Mouse (Mus musculus) forebrain, embryonic 11.5 days (tissue): ENCODE results near the gene Marveld3. TPM values are rescaled to one million over a fixed set of nuclear protein-coding genes. Genes with fewer than 3 reads are reported as not detected.

Experiments used
- ATAC-seq: fragments of 200-750 bp; cut with Nextera tagmentation; replicated peaks from 2 replicates; pipeline ENCODE4 v1.8.0; 2017; ENCODE audit warnings: moderate TSS enrichment; ENCODE audit not compliant: low FRiP score
- DNase-seq: peaks from one replicate; pipeline ENCODE4 v3.0.0-alpha.2; 2017; ENCODE audit warnings: low spot score
- H3K27ac ChIP-seq: fragments of 300-500 bp; sonication (generic); 2 replicates; pipeline ENCODE4 v1.5.1; 2014; ENCODE audit warnings: low read depth, low read length
- H3K27me3 ChIP-seq: fragments of 300-500 bp; sonication (generic); 2 replicates; pipeline ENCODE4 v1.6.1; 2014; ENCODE audit warnings: mild to moderate bottlenecking, low read length, mixed read lengths; ENCODE audit not compliant: control insufficient read depth, insufficient read depth
- H3K36me3 ChIP-seq: fragments of 300-500 bp; sonication (generic); 2 replicates; pipeline ENCODE4 v1.6.1; 2014; ENCODE audit warnings: mild to moderate bottlenecking, low read length, moderate library complexity, mixed read lengths; ENCODE audit not compliant: control insufficient read depth, insufficient read depth
- H3K4me1 ChIP-seq: fragments of 300-500 bp; sonication (generic); replicated peaks from 2 replicates; pipeline ENCODE4 v1.6.1; 2014; ENCODE audit warnings: low read length, mixed read lengths; ENCODE audit not compliant: control insufficient read depth, insufficient read depth
- H3K4me2 ChIP-seq: fragments of 300-500 bp; sonication (generic); 2 replicates; pipeline ENCODE4 v1.6.1; 2014; ENCODE audit warnings: low read depth, mild to moderate bottlenecking, low read length, moderate library complexity, mixed read lengths; ENCODE audit not compliant: severe bottlenecking
- H3K4me3 ChIP-seq: fragments of 300-500 bp; sonication (generic); 2 replicates; pipeline ENCODE4 v1.5.1; 2014; ENCODE audit warnings: low read depth, low read length
- H3K9ac ChIP-seq: fragments of 300-500 bp; sonication (generic); 2 replicates; pipeline ENCODE4 v1.6.1; 2014; ENCODE audit warnings: low read length
- H3K9me3 ChIP-seq: fragments of 300-500 bp; sonication (generic); 2 replicates; pipeline ENCODE4 v1.6.1; 2016; ENCODE audit warnings: low read length, mixed read lengths; ENCODE audit not compliant: control insufficient read depth
- WGBS: fragments of 180-500 bp; shearing (Covaris S2); extraction: QIAGEN DNeasy Blood & Tissue Kit; methylation state at CpG from one replicate; pipeline ENCODE4 v1.1.7; 2014; 5-methylcytosine and 5-hydroxymethylcytosine counted together
- polyA plus RNA-seq: library from polyadenylated mRNA; unstranded; fragments of >200 nt; fragmentation: Nextera tagmentation; extraction: Ambion mirVana; gene quantifications from 2 replicates; pipeline ENCODE4 v1.2.1, GENCODE M21; 2014

The Marveld3 gene
- polyA plus RNA-seq, 1 experiment from 2014 or later: 0.65 TPM

DNA sequence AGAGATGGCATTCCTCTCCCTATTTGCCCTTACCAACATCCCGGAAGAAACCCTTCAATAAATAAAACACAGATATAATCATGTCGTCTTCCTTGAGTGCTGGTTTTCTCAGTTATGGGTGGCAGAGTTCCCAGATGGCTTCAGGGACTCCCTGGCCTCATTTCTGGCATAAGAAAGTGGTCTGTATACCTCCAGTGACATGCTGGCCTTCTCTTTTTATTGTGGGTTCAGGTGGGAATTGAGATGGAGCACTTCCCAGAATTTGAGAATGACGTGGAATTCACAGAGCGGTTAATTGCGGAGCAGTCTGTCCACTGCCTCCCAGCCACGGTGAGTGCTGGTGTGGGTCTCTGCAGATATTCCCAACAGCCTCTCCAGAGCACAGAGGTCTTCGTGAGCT is 36.1 kb upstream of the Marveld3 start:
- Histone ChIP-seq H3K4me3 (no peak overlapping the region), H3K9ac (no peak overlapping the region), H3K4me2 (no peak overlapping the region), H3K27ac (no peak overlapping the region), H3K9me3 (no peaks in the 10 kb centered on the region), H3K4me1 (no peaks in the 10 kb centered on the region), H3K36me3 (no peaks in the 10 kb centered on the region), H3K27me3 (no peaks in the 10 kb centered on the region)
- 84% methylated on average over 7 of the region's 7 CpGs for WGBS
- DNase-seq (no peak), ATAC-seq (no peak)

DNA sequence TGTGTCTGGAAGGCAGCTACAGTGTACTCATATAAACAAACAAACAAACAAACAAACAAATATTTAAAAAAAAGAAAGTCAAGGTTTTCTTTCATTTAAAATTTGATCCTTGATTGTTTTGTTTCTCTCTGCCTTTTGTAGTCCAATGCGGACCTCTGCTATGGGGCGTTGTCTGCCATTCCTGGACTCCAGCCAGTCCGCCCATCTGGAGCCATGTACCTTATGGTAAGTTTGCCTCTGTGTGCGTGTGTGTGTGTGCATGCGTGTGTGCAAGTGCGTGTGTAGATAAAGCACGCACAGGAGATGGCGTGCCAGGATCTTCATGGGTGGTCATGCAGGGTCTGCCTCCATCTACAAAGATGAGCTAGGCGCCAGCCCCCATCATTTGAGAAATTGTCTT is 35.4 kb upstream of the Marveld3 start:
- no peaks in the 10 kb centered on the region for H3K36me3 ChIP-seq
- no peaks in the 10 kb centered on the region for H3K4me1 ChIP-seq
- ATAC-seq (no peak), DNase-seq (no peak)
- H3K9ac ChIP-seq: no peak overlapping the region
- no peak overlapping the region for H3K4me3 ChIP-seq
- no peak overlapping the region for H3K27ac ChIP-seq
- no peaks in the 10 kb centered on the region for H3K27me3 ChIP-seq
- H3K9me3 ChIP-seq: no peaks in the 10 kb centered on the region
- no peak overlapping the region for H3K4me2 ChIP-seq
- WGBS: 94% methylated on average over 9 of the region's 9 CpGs

DNA sequence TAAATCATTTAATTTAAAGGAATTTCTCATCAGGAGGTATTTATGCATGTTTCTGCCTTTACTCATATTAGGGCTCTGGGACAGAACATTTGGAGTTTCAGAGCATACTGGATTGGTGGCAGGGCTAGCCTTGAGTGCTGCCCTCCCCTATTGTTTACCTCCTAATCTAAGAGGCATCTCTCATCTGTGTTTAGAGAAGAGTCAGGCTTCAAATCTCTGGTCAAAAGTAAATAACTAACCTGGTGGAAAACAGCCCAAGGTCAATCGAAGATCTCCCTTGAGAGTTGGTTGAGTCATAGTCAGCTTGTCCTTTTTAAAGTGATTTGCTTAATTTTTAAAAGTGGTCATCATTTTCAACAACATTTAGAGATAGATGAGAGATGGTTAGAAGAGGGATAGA is 30.9 kb upstream of the Marveld3 start:
- no peak overlapping the region for H3K4me2 ChIP-seq
- H3K27me3 ChIP-seq: no peaks in the 10 kb centered on the region
- ATAC-seq (no peak), DNase-seq (no peak)
- no peak overlapping the region for H3K27ac ChIP-seq
- H3K36me3 ChIP-seq: no peaks in the 10 kb centered on the region
- no peaks in the 10 kb centered on the region for H3K9me3 ChIP-seq
- 82% methylated on average over 1 of the region's 1 CpGs for WGBS
- H3K9ac ChIP-seq: no peak overlapping the region
- no peaks in the 10 kb centered on the region for H3K4me1 ChIP-seq
- no peak overlapping the region for H3K4me3 ChIP-seq

DNA sequence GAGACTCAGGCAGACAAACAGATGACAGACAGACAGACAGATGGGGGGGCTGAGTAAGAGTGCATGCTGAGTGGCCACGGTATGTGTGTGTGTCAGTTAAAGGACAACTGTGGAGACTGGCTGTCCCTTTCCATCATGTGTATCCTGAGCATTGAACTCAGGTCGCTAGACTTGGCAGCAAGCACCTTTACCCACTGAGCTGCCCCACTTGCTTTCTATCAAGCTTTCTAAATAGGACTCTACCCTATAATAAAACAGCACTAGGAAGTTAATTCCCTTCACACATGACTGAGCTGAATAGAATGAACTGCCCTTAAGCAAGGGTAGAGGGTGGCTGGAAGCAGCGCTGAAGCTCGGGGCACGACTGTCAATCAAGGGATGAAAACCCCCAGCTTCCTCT is 30.2 kb upstream of the Marveld3 start:
- no peak for ATAC-seq
- 75% methylated on average over 5 of the region's 5 CpGs for WGBS

DNA sequence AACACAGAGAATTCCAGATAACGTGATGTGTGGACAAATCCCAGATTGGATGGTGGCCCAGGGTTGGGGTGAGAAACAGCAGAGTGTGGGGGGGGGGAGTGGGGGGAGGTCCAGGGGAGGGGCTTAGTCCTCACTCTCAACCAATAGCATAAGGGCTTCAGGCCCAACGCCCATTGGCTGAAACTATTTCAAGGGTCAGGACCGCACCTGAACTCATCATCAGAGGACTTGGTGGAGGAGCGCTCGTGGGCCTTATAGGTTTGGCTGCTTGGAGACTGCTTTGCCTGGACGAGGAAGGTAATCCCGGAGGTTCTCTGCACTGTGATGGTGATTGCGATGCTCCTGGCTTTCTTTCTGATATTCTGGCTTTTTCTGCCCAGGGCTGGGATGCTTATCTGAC is 28.2 kb upstream of the Marveld3 start, which contains the start of gene Tat:
TSS of gene Tat (plus strand) at position 214 of the 400 bp plus-strand sequence.
- Histone ChIP-seq H3K4me3 (no peak within 1 kb of the TSS), H3K27ac (no peak within 1 kb of the TSS), H3K9ac (no peak within 1 kb of the TSS), H3K27me3 (no peaks in the 10 kb centered on the region), H3K4me1 (no peaks in the 10 kb centered on the region), H3K4me2 (no peak within 1 kb of the TSS), H3K9me3 (no peaks in the 10 kb centered on the region), H3K36me3 (no peaks in the 10 kb centered on the region)
- no peak for DNase-seq
- 73% methylated on average over 8 of the region's 8 CpGs for WGBS
- ATAC-seq: no peak

More for the DNA sequence above, 30.2 kb upstream of the Marveld3 start:
- H3K27me3 ChIP-seq: no peaks in the 10 kb centered on the region
- no peak overlapping the region for H3K9ac ChIP-seq
- H3K27ac ChIP-seq: no peak overlapping the region
- no peak for DNase-seq
- no peaks in the 10 kb centered on the region for H3K4me1 ChIP-seq
- H3K4me2 ChIP-seq: no peak overlapping the region
- H3K9me3 ChIP-seq: no peaks in the 10 kb centered on the region
- H3K4me3 ChIP-seq: no peak overlapping the region
- H3K36me3 ChIP-seq: no peaks in the 10 kb centered on the region

DNA sequence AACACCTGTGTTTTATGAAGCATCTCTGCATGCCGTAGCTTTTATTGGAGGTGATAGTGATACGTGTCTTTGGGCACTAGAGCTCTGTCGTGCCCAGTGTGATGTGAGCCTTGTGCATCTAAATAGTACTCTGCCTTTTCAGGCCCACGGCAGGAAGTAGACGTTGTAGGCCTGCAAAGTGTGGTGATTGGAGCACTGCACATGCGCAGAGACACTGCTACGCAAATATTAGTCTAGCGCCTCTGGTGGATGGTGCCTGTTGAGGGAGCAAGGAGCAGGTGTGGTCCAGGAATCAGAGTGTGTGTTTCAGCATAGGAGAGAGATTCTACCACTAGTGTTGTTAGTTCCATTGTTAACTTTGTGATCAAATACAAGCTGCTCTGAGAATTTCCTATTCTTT is 27.1 kb upstream of the Marveld3 start:
- Histone ChIP-seq H3K9me3 (no peaks in the 10 kb centered on the region), H3K36me3 (no peaks in the 10 kb centered on the region), H3K27ac (no peak overlapping the region), H3K4me2 (no peak overlapping the region), H3K9ac (no peak overlapping the region), H3K4me3 (no peak overlapping the region), H3K4me1 (no peaks in the 10 kb centered on the region), H3K27me3 (no peaks in the 10 kb centered on the region)
- WGBS: 93% methylated on average over 8 of the region's 8 CpGs
- ATAC-seq: no peak
- no peak for DNase-seq

DNA sequence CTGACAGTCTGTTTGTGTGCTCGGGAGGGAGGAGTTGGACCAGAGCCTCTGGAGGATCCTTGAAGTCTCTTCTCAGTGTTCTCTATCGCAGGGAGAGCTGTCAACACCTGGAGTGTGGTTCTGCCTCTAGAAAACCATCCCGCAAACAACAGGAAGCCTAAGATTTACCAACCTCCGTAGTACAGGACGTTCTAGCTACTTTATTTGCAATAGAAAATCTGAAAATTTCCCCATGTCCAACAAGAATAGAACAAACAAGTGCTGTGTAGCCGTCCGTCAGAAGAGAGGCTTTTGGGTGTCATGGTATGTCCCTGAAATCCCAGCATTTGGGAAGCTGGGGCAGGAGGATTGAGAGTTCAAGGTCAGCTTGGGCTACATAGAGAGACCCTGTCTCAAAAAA is 25.8 kb upstream of the Marveld3 start:
- DNase-seq: no peak
- H3K36me3 ChIP-seq: no peaks in the 10 kb centered on the region
- H3K27ac ChIP-seq: no peak overlapping the region
- WGBS: 86% methylated on average over 7 of the region's 7 CpGs
- H3K4me3 ChIP-seq: no peak overlapping the region
- H3K9me3 ChIP-seq: no peaks in the 10 kb centered on the region
- H3K4me2 ChIP-seq: no peak overlapping the region
- no peak overlapping the region for H3K9ac ChIP-seq
- H3K27me3 ChIP-seq: no peaks in the 10 kb centered on the region
- H3K4me1 ChIP-seq: no peaks in the 10 kb centered on the region
- no peak for ATAC-seq

DNA sequence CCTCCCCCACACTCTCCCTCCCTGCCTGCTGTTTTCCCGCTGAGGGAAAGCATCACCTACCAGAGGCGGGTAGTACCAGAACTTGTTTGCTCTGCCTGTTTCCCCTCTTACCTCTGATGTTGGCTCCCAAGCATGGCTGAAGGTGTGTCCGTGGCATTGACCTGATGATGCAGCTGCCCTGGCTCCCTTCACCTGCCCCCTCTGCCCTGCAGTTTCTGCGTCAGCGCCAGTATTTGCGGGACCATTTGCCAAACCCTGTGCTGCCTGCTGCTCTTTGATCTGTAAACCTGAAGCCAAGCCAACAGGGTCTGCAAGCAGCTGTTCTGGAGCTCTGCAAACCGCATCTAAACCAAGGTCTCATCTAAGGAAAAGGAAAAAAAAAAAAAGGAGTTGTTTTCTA is 24.4 kb upstream of the Marveld3 start:
- ATAC-seq: no peak
- WGBS: 82% methylated on average over 7 of the region's 7 CpGs
- H3K4me3 ChIP-seq: no peak overlapping the region

DNA sequence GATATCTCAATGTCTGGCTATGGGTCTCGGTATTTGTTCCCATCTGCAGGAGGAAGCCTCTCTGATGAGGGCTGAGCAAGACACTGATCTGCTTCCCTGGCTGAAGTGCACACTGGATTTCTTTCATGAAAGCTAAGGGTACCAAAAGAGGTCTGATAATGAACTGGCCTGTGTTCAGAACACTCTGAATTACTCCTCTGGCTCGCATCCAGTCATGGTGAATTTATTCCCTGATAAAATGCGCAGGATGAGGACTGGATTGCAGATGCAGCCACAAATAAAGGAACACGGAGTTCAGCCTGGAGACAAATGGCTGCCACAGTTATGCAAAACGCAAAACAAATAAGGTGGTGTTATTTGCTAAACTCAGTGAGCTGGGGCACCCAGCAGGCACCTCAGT is 21.9 kb upstream of the Marveld3 start:
- H3K9me3 ChIP-seq: no peaks in the 10 kb centered on the region
- no peak overlapping the region for H3K4me3 ChIP-seq
- 62% methylated on average over 5 of the region's 5 CpGs for WGBS
- no peak for DNase-seq
- no peak overlapping the region for H3K27ac ChIP-seq
- H3K27me3 ChIP-seq: no peaks in the 10 kb centered on the region
- H3K4me1 ChIP-seq: no peaks in the 10 kb centered on the region
- H3K4me2 ChIP-seq: no peak overlapping the region
- H3K9ac ChIP-seq: no peak overlapping the region
- H3K36me3 ChIP-seq: no peaks in the 10 kb centered on the region
- ATAC-seq: no peak

More for the DNA sequence above, 24.4 kb upstream of the Marveld3 start:
- no peak overlapping the region for H3K9ac ChIP-seq
- H3K4me2 ChIP-seq: no peak overlapping the region
- H3K36me3 ChIP-seq: no peaks in the 10 kb centered on the region
- no peak for DNase-seq
- no peaks in the 10 kb centered on the region for H3K27me3 ChIP-seq
- H3K27ac ChIP-seq: no peak overlapping the region
- no peaks in the 10 kb centered on the region for H3K4me1 ChIP-seq
- H3K9me3 ChIP-seq: no peaks in the 10 kb centered on the region
